Mouse (Mus musculus) stomach, embryonic 15.5 days (tissue): ENCODE data around the gene Nlrx1. TPM values are rescaled to one million over a fixed set of nuclear protein-coding genes. Genes with fewer than 3 reads are reported as not detected.

ENCODE experiments used
- ATAC-seq: fragments of 200-750 bp; cut with Nextera tagmentation; 2 replicates; pipeline ENCODE4 v1.8.0; 2017; ENCODE audit warnings: low read depth, moderate number of reproducible peaks, moderate TSS enrichment; ENCODE audit not compliant: insufficient read depth, low FRiP score
- H3K27ac ChIP-seq: fragments of 300-500 bp; sonication (generic); 2 replicates; pipeline ENCODE4 v1.5.1; 2015; ENCODE audit warnings: mild to moderate bottlenecking, inconsistent platforms
- H3K27me3 ChIP-seq: fragments of 300-500 bp; sonication (generic); replicated peaks from 2 replicates; pipeline ENCODE4 v1.6.1; 2015; ENCODE audit warnings: inconsistent platforms
- H3K36me3 ChIP-seq: fragments of 300-500 bp; sonication (generic); 2 replicates; pipeline ENCODE4 v1.6.1; 2015; ENCODE audit warnings: inconsistent platforms
- H3K4me1 ChIP-seq: fragments of 300-500 bp; sonication (generic); 2 replicates; pipeline ENCODE4 v1.6.1; 2015; ENCODE audit warnings: inconsistent platforms
- H3K4me2 ChIP-seq: fragments of 300-500 bp; sonication (generic); 2 replicates; pipeline ENCODE4 v1.6.1; 2015; ENCODE audit warnings: mild to moderate bottlenecking, inconsistent platforms
- H3K4me3 ChIP-seq: fragments of 300-500 bp; sonication (generic); replicated peaks from 2 replicates; pipeline ENCODE4 v1.5.1; 2015; ENCODE audit warnings: inconsistent platforms
- H3K9ac ChIP-seq: fragments of 300-500 bp; sonication (generic); 2 replicates; pipeline ENCODE4 v1.6.1; 2015; ENCODE audit warnings: inconsistent platforms
- H3K9me3 ChIP-seq: fragments of 300-500 bp; sonication (generic); 2 replicates; pipeline ENCODE4 v1.6.1; 2016; ENCODE audit warnings: inconsistent platforms
- WGBS: fragments of 180-500 bp; shearing (Covaris S2); methylation state at CpG from one replicate; pipeline ENCODE4 v1.1.7; 2015; 5-methylcytosine and 5-hydroxymethylcytosine counted together
- polyA plus RNA-seq: library from polyadenylated mRNA; unstranded; fragments of >200 nt; fragmentation: Nextera tagmentation; extraction: Ambion mirVana; gene quantifications from 2 replicates; pipeline ENCODE4 v1.2.1, GENCODE M21; 2015

Gene Nlrx1
- 8.9 TPM in 2 replicates for polyA plus RNA-seq

GRCm38 (mm10) chr9:44268432-44268831 is at the start of gene Nlrx1:
Nlrx1 (minus strand) TSS chr9:44268599.
- Histone ChIP-seq H3K4me3 (peak within 1 kb of the TSS; percentile 50), H3K27me3 (no peaks in the 10 kb centered on the region), H3K27ac (peak within 1 kb of the TSS; percentile 90), H3K4me1 (peaks cover 17% of the 10 kb centered on the region; the same call in 1 of the 2 replicates), H3K36me3 (no peaks in the 10 kb centered on the region), H3K4me2 (peak within 1 kb of the TSS; percentile 90), H3K9me3 (no peaks in the 10 kb centered on the region), H3K9ac (peak within 1 kb of the TSS; percentile 89)
- ATAC-seq: peak; percentile 33; the same call in 1 of the 2 replicates
- 57% methylated on average over 6 of the region's 6 CpGs for WGBS

DNA sequence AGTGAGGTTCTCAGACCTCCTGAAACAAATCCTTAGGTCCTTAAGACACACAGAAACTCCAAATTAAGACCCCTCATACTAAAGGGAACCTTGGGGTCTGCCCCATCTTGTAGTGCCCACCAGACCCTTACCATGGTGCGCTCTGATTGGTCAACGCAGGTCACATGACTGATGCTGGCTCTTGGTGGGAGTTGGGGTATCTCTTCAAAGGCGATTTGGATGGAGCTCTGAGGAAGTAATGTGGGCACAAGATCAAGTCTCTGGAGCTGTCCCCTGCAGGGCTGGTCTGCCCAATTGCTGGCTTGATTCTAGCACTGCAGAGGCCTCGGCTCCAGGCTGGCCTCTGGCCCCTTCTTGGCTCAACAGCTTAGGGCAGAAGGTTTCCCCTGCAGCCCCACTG is 49.1 kb upstream of the Nlrx1 start:
- Histone ChIP-seq H3K4me1 (peaks cover 30% of the 10 kb centered on the region), H3K9ac (no peak overlapping the region), H3K27me3 (no peaks in the 10 kb centered on the region), H3K9me3 (no peaks in the 10 kb centered on the region), H3K27ac (no peak overlapping the region), H3K4me2 (no peak overlapping the region), H3K36me3 (peaks cover 26% of the 10 kb centered on the region), H3K4me3 (no peak overlapping the region)
- WGBS: 65% methylated on average over 4 of the region's 4 CpGs
- no peak for ATAC-seq

GRCm38 (mm10) chr9:44314910-44315309 is 46.5 kb upstream of the Nlrx1 start:
- H3K4me1 ChIP-seq: peaks cover 36% of the 10 kb centered on the region
- ATAC-seq: no peak
- H3K4me3 ChIP-seq: no peak overlapping the region
- H3K9ac ChIP-seq: no peak overlapping the region
- peaks cover 26% of the 10 kb centered on the region for H3K36me3 ChIP-seq
- WGBS: 90% methylated on average over 18 of the region's 18 CpGs
- H3K27ac ChIP-seq: no peak overlapping the region
- H3K4me2 ChIP-seq: no peak overlapping the region
- no peaks in the 10 kb centered on the region for H3K27me3 ChIP-seq
- no peaks in the 10 kb centered on the region for H3K9me3 ChIP-seq

DNA sequence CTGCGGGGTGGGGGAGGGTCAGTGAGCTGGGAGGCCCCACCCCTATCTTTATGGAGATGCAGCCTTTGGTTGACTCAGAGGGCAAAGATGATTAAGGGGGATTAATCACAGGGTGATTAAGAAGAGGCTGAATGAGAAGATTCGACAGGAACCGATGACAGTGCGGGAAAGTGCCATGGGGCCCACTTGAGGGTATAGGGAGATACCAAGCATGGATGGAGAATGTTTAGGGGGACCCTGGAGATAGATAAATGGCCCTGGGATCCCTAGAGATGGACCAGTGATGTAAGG is 45.8 kb upstream of the Nlrx1 start:
- H3K4me1 ChIP-seq: peaks cover 32% of the 10 kb centered on the region
- H3K36me3 ChIP-seq: peaks cover 26% of the 10 kb centered on the region
- H3K27me3 ChIP-seq: no peaks in the 10 kb centered on the region
- WGBS: 84% methylated on average over 4 of the region's 4 CpGs
- H3K9me3 ChIP-seq: no peaks in the 10 kb centered on the region
- H3K27ac ChIP-seq: no peak overlapping the region
- H3K4me2 ChIP-seq: no peak overlapping the region
- no peak for ATAC-seq
- no peak overlapping the region for H3K9ac ChIP-seq
- H3K4me3 ChIP-seq: no peak overlapping the region

DNA sequence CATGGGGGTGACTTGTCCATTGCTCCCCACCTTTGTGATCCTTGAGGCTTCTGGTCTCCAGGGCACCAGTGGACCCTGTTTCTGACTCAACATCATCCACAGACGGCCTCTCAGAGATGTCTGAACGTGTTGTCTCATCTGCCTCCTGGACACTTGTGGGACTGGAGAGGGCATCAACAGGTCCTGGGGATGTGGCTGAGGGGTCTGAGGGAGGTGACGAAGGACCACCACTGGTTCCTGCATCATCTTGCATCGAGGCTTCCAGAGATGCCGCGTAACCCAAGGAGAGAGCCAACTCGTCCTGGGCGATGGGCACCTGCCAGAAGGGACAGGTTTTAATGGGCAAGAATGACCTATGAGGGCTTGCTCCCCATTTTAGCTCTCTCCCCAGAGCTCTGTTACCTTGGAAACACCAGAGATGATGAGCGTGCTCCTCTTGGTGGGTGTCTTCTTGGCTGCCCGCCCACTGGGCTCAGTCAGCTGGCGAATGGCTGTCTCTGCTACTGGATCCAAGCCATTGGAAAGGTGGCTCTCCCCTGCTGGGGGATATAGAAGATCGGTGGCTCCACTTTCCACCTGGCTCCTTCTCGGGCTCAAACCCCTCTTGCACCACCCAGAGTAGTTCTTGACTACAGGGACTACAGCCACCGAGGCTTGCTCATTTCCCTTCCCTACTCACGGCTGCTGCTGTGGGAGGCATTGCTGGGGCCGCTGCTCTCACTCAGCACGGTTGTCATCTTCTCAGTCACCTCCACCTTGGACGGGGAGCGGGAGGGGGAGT is 45.3 kb upstream of the Nlrx1 start:
- Histone ChIP-seq H3K27ac (no peak overlapping the region), H3K27me3 (no peaks in the 10 kb centered on the region), H3K4me3 (no peak overlapping the region), H3K9me3 (no peaks in the 10 kb centered on the region), H3K4me1 (peaks cover 27% of the 10 kb centered on the region), H3K4me2 (no peak overlapping the region), H3K36me3 (peaks cover 26% of the 10 kb centered on the region), H3K9ac (no peak overlapping the region)
- ATAC-seq: no peak
- 80% methylated on average over 19 of the region's 19 CpGs for WGBS

GRCm38 (mm10) chr9:44311136-44312134 is 43.0 kb upstream of the Nlrx1 start:
- H3K27me3 ChIP-seq: no peaks in the 10 kb centered on the region
- H3K4me1 ChIP-seq: peaks cover 13% of the 10 kb centered on the region
- WGBS: 13% methylated on average over 27 of the region's 27 CpGs
- peak; percentile 59 for ATAC-seq
- H3K27ac ChIP-seq: peak overlapping the region; percentile 55
- no peaks in the 10 kb centered on the region for H3K9me3 ChIP-seq
- H3K9ac ChIP-seq: no peak overlapping the region
- H3K36me3 ChIP-seq: peaks cover 26% of the 10 kb centered on the region
- peak overlapping the region; percentile 25; the same call in 1 of the 2 replicates for H3K4me3 ChIP-seq
- peak overlapping the region; percentile 39 for H3K4me2 ChIP-seq

DNA sequence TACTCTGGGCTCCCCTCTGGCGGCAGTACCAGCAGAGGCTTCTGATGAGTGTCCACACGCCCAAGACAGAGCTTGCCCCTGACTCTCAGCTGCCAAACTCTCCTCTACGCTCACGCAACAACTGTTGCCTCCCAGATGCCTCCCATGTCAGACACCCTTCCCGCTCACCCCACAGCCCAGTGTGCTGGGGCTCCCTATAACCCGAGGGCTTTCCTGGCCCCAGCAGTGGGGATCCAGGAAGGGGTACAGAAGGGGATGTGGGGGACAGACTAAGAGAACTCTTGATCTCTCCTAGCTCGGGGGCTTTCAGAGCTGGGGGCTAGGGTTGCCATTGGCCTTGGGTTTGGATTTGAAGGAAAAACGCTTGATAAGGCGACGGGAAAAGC is 42.3 kb upstream of the Nlrx1 start:
- Histone ChIP-seq H3K36me3 (peaks cover 23% of the 10 kb centered on the region), H3K27ac (peak overlapping the region; percentile 55), H3K4me1 (peaks cover 13% of the 10 kb centered on the region), H3K4me3 (peak overlapping the region; percentile 25; the same call in 1 of the 2 replicates), H3K27me3 (no peaks in the 10 kb centered on the region), H3K4me2 (peak overlapping the region; percentile 39), H3K9ac (no peak overlapping the region), H3K9me3 (no peaks in the 10 kb centered on the region)
- 36% methylated on average over 10 of the region's 10 CpGs for WGBS
- no peak for ATAC-seq

GRCm38 (mm10) chr9:44309756-44310155 is 41.4 kb upstream of the Nlrx1 start:
- H3K9ac ChIP-seq: no peak overlapping the region
- no peak overlapping the region for H3K4me3 ChIP-seq
- no peaks in the 10 kb centered on the region for H3K27me3 ChIP-seq
- no peaks in the 10 kb centered on the region for H3K9me3 ChIP-seq
- H3K4me1 ChIP-seq: peaks cover 13% of the 10 kb centered on the region
- H3K36me3 ChIP-seq: peaks cover 17% of the 10 kb centered on the region
- H3K27ac ChIP-seq: no peak overlapping the region
- H3K4me2 ChIP-seq: no peak overlapping the region
- 59% methylated on average over 3 of the region's 3 CpGs for WGBS
- ATAC-seq: no peak

GRCm38 (mm10) chr9:44307248-44307647 is 38.8 kb upstream of the Nlrx1 start:
- peaks cover 2% of the 10 kb centered on the region; the same call in 1 of the 2 replicates for H3K36me3 ChIP-seq
- no peak overlapping the region for H3K9ac ChIP-seq
- no peak overlapping the region for H3K4me3 ChIP-seq
- H3K27ac ChIP-seq: no peak overlapping the region
- ATAC-seq: no peak
- H3K27me3 ChIP-seq: no peaks in the 10 kb centered on the region
- no peaks in the 10 kb centered on the region for H3K9me3 ChIP-seq
- peaks cover 22% of the 10 kb centered on the region for H3K4me1 ChIP-seq
- no peak overlapping the region for H3K4me2 ChIP-seq
- 73% methylated on average over 2 of the region's 2 CpGs for WGBS

GRCm38 (mm10) chr9:44306532-44306931 is 38.1 kb upstream of the Nlrx1 start:
- no peak overlapping the region for H3K4me3 ChIP-seq
- peaks cover 22% of the 10 kb centered on the region for H3K4me1 ChIP-seq
- H3K36me3 ChIP-seq: peaks cover 7% of the 10 kb centered on the region
- no peak overlapping the region for H3K9ac ChIP-seq
- H3K27me3 ChIP-seq: no peaks in the 10 kb centered on the region
- WGBS: 91% methylated on average over 6 of the region's 6 CpGs
- ATAC-seq: no peak
- no peak overlapping the region for H3K27ac ChIP-seq
- H3K9me3 ChIP-seq: no peaks in the 10 kb centered on the region
- no peak overlapping the region for H3K4me2 ChIP-seq

- Histone ChIP-seq H3K36me3 (peaks cover 14% of the 10 kb centered on the region), H3K9ac (peak within 1 kb of the TSS; percentile 75), H3K4me1 (peaks cover 12% of the 10 kb centered on the region), H3K4me3 (peak within 1 kb of the TSS; percentile 100), H3K27ac (peak within 1 kb of the TSS; percentile 85), H3K4me2 (peak within 1 kb of the TSS; percentile 74), H3K27me3 (no peaks in the 10 kb centered on the region), H3K9me3 (no peaks in the 10 kb centered on the region)
- under 1% methylated on average over 54 of the region's 54 CpGs for WGBS
- peak; percentile 99 for ATAC-seq
These were observed 37.2 kb upstream of the Nlrx1 start, which contains the start of gene Hinfp for GRCm38 (mm10) chr9:44305466-44306079. Hinfp (minus strand) TSS chr9:44305671.
